Mouse (Mus musculus): ENCODE data around the gene Cited4. TPM values are rescaled to one million over a fixed set of nuclear protein-coding genes. Genes with fewer than 3 reads are reported as not detected.

Cited4 gene
- total RNA-seq, 2 experiments from 2014 or later: 30.9 to 36.4 TPM

Other genes with a start within 250 kb of the Cited4 start
- not detected in 2 replicates for gene Slfnl1, start 134.3 kb upstream of the Cited4 start, total RNA-seq (2014; fragmentation: Nextera tagmentation)
- not detected in 2 replicates for gene Slfnl1, start 134.3 kb upstream of the Cited4 start, total RNA-seq (2017)
- gene Ctps, start 96.3 kb upstream of the Cited4 start, total RNA-seq (2014; fragmentation: Nextera tagmentation): 60.6 and 73.1 TPM in 2 replicates
- gene Ctps, start 96.3 kb upstream of the Cited4 start, total RNA-seq (2017): 77.1 and 90.0 TPM in 2 replicates
- not detected in 2 replicates for gene Gm8439, start 77.8 kb upstream of the Cited4 start, total RNA-seq (2014; fragmentation: Nextera tagmentation)
- not detected in 2 replicates for gene Gm8439, start 77.8 kb upstream of the Cited4 start, total RNA-seq (2017)
- not detected in 2 replicates for gene Kcnq4, start 82.0 kb downstream of the Cited4 start, total RNA-seq (2014; fragmentation: Nextera tagmentation)
- gene Kcnq4, start 82.0 kb downstream of the Cited4 start, total RNA-seq (2017): not detected in 2 replicates
- gene Nfyc, start 165.0 kb downstream of the Cited4 start, total RNA-seq (2014; fragmentation: Nextera tagmentation): 66.1 and 69.9 TPM in 2 replicates
- gene Nfyc, start 165.0 kb downstream of the Cited4 start, total RNA-seq (2017): 39.0 and 74.5 TPM in 2 replicates
- not detected in 2 replicates for gene Rims3, start 188.2 kb downstream of the Cited4 start, total RNA-seq (2014; fragmentation: Nextera tagmentation)
- not detected in 2 replicates for gene Rims3, start 188.2 kb downstream of the Cited4 start, total RNA-seq (2017)

Data from megakaryocyte-erythroid progenitor cell, adult 5-6 weeks (primary cell).